Mouse (Mus musculus) liver, embryonic 16.5 days (tissue): ENCODE results near the gene Tspan18. TPM values are rescaled to one million over a fixed set of nuclear protein-coding genes. Genes with fewer than 3 reads are reported as not detected.

Experiments used
- ATAC-seq: fragments of 200-750 bp; cut with Nextera tagmentation; 2 replicates; pipeline ENCODE4 v1.8.0; 2017; ENCODE audit warnings: low read depth, mild to moderate bottlenecking, moderate number of reproducible peaks, moderate library complexity
- H3K27ac ChIP-seq: fragments of 300-500 bp; sonication (generic); 2 replicates; pipeline ENCODE4 v1.5.1; 2014; ENCODE audit warnings: mild to moderate bottlenecking, low read length
- H3K27me3 ChIP-seq: fragments of 300-500 bp; sonication (generic); 2 replicates; pipeline ENCODE4 v1.6.1; 2014; ENCODE audit warnings: low read depth, low read length, mixed read lengths; ENCODE audit not compliant: control insufficient read depth, insufficient read depth
- H3K36me3 ChIP-seq: fragments of 300-500 bp; sonication (generic); 2 replicates; pipeline ENCODE4 v1.6.1; 2014; ENCODE audit warnings: mild to moderate bottlenecking; ENCODE audit not compliant: control insufficient read depth, insufficient read depth
- H3K4me1 ChIP-seq: fragments of 300-500 bp; sonication (generic); 2 replicates; pipeline ENCODE4 v1.6.1; 2014; ENCODE audit warnings: low read depth, low read length, mixed read lengths; ENCODE audit not compliant: control insufficient read depth
- H3K4me2 ChIP-seq: fragments of 300-500 bp; sonication (generic); 2 replicates; pipeline ENCODE4 v1.6.1; 2014; ENCODE audit warnings: low read depth, low read length, mixed read lengths
- H3K4me3 ChIP-seq: fragments of 300-500 bp; sonication (generic); 2 replicates; pipeline ENCODE4 v1.5.1; 2014; ENCODE audit warnings: low read depth, mild to moderate bottlenecking, low read length
- H3K9ac ChIP-seq: fragments of 300-500 bp; sonication (generic); 2 replicates; pipeline ENCODE4 v1.6.1; 2014; ENCODE audit warnings: low read depth, low read length
- H3K9me3 ChIP-seq: fragments of 300-500 bp; sonication (generic); replicated peaks from 2 replicates; pipeline ENCODE4 v1.6.1; 2016; ENCODE audit warnings: low read length; ENCODE audit not compliant: control insufficient read depth
- WGBS: fragments of 180-500 bp; shearing (Covaris S2); extraction: QIAGEN DNeasy Blood & Tissue Kit; methylation state at CpG from one replicate; pipeline ENCODE4 v1.1.7; 2014; ENCODE audit not compliant: insufficient replicate concordance; 5-methylcytosine and 5-hydroxymethylcytosine counted together
- polyA plus RNA-seq: library from polyadenylated mRNA; unstranded; fragments of >200 nt; fragmentation: Nextera tagmentation; extraction: Ambion mirVana; gene quantifications from 2 replicates; pipeline ENCODE4 v1.2.1, GENCODE M21; 2015

Tspan18 gene
- polyA plus RNA-seq, 1 experiment from 2014 or later: 2.0 TPM

DNA sequence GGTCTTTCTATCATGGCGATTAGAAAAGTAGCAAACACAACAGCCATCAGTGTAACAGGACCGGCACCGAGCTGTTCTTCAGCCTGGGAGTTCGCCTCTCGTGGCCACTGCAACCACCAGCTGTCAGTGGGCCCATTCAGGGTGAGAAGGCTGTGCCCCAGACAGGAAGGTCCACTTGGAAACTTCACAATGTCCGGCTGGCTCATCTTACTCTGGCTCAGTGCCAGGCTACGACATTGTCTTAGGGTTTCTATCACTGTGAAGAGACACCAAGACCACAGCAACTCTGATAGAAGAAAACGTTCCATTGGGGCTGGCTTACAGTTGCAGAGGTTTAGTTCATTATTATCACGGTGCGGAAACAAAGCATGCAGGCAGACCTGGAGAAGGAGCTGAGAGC is 45.1 kb downstream of the Tspan18 start:
- Histone ChIP-seq H3K4me3 (no peak overlapping the region), H3K4me2 (no peak overlapping the region), H3K4me1 (no peaks in the 10 kb centered on the region; the same call in 1 of the 2 replicates), H3K36me3 (no peaks in the 10 kb centered on the region), H3K27me3 (no peaks in the 10 kb centered on the region), H3K9me3 (no peaks in the 10 kb centered on the region), H3K9ac (no peak overlapping the region), H3K27ac (no peak overlapping the region)
- ATAC-seq: no peak
- WGBS: 61% methylated on average over 10 of the region's 10 CpGs

DNA sequence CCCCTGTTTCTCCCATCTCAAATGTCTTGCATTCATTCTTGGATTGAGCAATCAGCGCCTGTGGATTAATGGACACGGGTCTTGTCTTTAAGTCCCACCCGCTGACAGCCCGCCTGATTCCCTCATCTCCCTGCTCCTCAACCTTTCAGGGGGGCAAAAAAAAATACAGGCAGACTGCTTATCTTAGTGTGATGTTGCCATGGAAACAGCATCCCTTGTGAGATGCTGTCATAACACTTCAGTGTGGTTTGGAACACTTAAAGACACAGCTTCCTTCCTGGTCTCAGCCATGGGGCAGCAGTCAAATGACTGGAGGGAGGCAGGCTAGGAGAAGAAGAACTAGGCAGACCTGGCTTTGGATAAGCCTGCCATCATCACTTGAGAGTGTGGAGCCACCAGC is 47.0 kb downstream of the Tspan18 start:
- H3K4me1 ChIP-seq: no peaks in the 10 kb centered on the region; the same call in 1 of the 2 replicates
- no peaks in the 10 kb centered on the region for H3K36me3 ChIP-seq
- H3K9ac ChIP-seq: no peak overlapping the region
- H3K9me3 ChIP-seq: no peaks in the 10 kb centered on the region
- no peak overlapping the region for H3K27ac ChIP-seq
- no peak overlapping the region for H3K4me2 ChIP-seq
- WGBS: 55% methylated on average over 4 of the region's 4 CpGs
- ATAC-seq: no peak
- H3K27me3 ChIP-seq: no peaks in the 10 kb centered on the region
- no peak overlapping the region for H3K4me3 ChIP-seq

DNA sequence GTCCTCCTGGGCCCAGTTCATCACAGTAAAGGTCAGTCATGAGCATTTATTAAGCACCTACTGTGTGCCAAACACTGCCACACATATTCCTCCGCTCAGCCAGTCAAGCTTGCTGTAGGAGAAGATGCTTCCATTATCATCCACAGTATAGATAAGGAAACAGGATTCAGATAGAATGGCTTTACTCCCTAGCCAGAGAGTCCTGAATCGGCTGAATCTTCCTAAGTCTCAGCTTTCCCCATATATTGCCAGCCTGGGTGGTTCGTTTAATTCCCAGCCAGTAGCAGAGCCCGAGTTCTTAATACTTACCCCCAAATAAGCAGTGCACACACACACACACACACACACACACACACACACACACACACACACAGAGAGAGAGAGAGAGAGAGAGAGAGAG is 47.6 kb downstream of the Tspan18 start:
- Histone ChIP-seq H3K9ac (no peak overlapping the region), H3K4me2 (no peak overlapping the region), H3K27me3 (no peaks in the 10 kb centered on the region), H3K4me3 (no peak overlapping the region), H3K9me3 (no peaks in the 10 kb centered on the region), H3K36me3 (no peaks in the 10 kb centered on the region), H3K4me1 (no peaks in the 10 kb centered on the region; the same call in 1 of the 2 replicates), H3K27ac (no peak overlapping the region)
- no peak for ATAC-seq
- WGBS: 44% methylated on average over 4 of the region's 4 CpGs

DNA sequence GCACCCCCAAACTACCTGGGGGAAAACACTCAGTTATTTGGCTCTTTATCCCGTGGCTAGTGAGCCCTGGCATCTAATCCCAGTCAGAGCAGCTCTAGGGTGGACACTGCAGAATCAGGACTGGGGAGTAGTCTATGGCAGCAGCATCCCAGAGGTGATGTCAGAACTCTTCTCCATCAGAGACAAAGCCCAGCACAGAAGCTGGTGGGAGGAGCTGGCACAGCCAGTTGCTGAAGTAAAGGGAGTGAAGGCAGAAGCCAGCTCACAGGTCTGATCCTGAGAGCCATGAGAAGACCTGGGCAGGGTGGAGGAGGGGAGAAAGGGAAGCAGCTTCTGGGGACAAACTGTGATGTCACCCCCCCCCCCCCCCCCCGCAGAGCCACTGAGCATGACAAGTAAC is 48.0 kb downstream of the Tspan18 start:
- no peak overlapping the region for H3K9ac ChIP-seq
- 9% methylated on average over 1 of the region's 2 CpGs for WGBS

DNA sequence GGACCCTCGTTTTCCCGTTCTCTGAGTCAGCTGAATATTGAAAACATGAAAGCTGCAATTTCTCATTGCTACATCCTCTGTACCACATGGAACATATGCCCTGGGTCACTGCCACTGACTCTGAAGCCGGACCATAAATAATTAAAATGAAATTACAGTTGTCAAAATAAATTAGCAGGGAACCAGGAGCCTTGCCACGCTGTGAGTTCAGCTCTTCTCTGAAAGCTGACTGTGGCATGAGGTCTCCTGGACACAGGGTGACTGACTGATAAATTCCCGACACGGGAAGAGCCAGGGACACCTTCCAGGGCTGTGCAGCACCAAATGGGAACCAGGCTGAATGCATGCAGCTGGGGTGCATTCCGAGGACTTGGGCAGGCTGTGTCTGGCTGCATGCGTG is 48.5 kb downstream of the Tspan18 start:
- Histone ChIP-seq H3K36me3 (no peaks in the 10 kb centered on the region), H3K27ac (no peak overlapping the region), H3K9me3 (no peaks in the 10 kb centered on the region), H3K4me2 (no peak overlapping the region), H3K4me1 (no peaks in the 10 kb centered on the region; the same call in 1 of the 2 replicates), H3K9ac (no peak overlapping the region), H3K4me3 (no peak overlapping the region), H3K27me3 (no peaks in the 10 kb centered on the region)
- ATAC-seq: no peak
- WGBS: 62% methylated on average over 8 of the region's 8 CpGs

More for the DNA sequence above, 48.0 kb downstream of the Tspan18 start:
- ATAC-seq: no peak
- H3K27ac ChIP-seq: no peak overlapping the region
- no peak overlapping the region for H3K4me2 ChIP-seq
- no peaks in the 10 kb centered on the region for H3K9me3 ChIP-seq
- H3K27me3 ChIP-seq: no peaks in the 10 kb centered on the region
- no peaks in the 10 kb centered on the region; the same call in 1 of the 2 replicates for H3K4me1 ChIP-seq
- no peaks in the 10 kb centered on the region for H3K36me3 ChIP-seq
- H3K4me3 ChIP-seq: no peak overlapping the region

DNA sequence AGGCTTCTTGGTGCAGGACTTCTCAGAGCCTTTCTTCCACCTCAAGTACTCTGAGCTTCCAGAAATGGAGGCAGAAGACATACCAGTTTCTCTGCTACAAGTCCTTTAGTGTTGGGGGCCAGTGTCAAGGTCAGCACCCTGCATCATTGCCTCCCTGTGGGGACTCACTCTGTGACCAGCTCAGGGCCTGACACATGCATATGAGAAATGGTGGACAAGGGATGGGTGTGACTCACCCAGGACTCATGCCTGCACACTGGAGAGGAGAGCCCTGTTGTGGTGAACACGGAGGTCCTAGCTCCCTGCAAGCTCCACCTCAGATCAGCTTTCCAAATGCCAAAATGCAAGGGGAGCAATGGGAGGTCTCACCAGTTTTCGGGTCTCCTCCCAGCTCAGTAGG is 49.7 kb downstream of the Tspan18 start:
- no peak overlapping the region for H3K4me3 ChIP-seq
- no peaks in the 10 kb centered on the region for H3K27me3 ChIP-seq
- H3K4me1 ChIP-seq: no peaks in the 10 kb centered on the region; the same call in 1 of the 2 replicates
- H3K9ac ChIP-seq: no peak overlapping the region
- H3K36me3 ChIP-seq: no peaks in the 10 kb centered on the region
- no peaks in the 10 kb centered on the region for H3K9me3 ChIP-seq
- no peak overlapping the region for H3K27ac ChIP-seq
- ATAC-seq: no peak
- H3K4me2 ChIP-seq: no peak overlapping the region
- 44% methylated on average over 2 of the region's 2 CpGs for WGBS

DNA sequence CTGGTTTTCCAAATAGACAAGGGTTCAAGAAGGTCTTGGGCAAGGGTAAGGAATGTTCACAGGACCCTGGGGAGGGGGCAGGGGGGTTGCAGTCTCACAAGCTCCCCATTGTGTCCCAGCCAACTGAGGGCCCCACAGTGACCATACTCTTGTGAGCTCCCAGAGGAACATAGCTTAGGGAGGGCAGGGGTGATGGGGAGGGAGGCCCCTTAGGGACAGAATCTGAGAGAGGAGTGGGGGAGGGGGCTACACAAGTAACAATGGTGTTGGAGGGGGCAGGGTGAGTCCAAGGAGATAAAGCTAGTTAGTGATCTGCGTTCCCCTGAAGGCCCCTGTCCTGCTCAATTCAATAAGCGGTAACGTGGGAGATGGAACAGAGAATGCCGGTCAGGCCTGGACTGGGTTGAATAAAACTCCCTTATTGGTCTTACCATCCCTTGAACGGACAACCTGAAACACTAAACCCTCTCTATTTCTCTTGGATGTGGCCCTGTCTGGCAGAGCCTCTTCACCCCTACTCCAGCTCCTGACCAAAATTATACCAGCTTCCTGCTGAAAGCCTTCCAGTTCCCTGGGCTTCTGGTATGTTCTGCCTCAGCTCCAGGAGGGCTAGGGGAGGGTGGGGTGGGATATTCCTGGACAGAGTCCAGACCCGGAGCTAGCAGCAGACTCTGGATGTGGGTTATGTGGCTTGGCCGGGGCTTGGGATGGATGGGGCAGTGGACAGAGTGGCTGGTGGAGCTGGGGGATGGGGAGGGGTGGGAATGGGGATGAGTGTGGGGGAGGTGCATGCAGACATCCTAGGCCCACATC is 50.6 kb downstream of the Tspan18 start:
- Histone ChIP-seq H3K27ac (no peak overlapping the region), H3K4me3 (no peak overlapping the region), H3K4me1 (no peaks in the 10 kb centered on the region; the same call in 1 of the 2 replicates), H3K4me2 (no peak overlapping the region), H3K9ac (no peak overlapping the region), H3K9me3 (no peaks in the 10 kb centered on the region), H3K36me3 (no peaks in the 10 kb centered on the region), H3K27me3 (no peaks in the 10 kb centered on the region)
- ATAC-seq: no peak
- 49% methylated on average over 7 of the region's 7 CpGs for WGBS

DNA sequence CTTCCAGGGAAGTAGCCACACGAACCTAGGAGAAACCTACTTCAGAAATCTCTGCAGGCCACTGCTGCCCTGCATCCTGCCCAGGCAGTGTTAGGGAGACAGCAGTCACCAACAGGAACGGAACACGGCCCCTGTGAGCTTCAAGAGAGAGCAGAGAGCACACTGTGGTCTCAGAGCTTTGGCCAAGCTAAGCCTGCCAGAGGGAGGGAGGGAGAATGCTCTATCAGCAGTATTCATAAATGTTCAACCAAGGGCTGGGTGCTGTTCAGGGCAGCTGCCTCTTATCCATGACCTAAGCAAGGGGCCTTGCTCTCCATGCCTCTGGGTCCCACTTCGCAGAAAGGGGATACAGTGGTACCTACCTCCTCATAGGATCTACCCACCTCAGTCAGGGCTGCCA is 51.7 kb downstream of the Tspan18 start:
- H3K9ac ChIP-seq: no peak overlapping the region
- H3K4me3 ChIP-seq: no peak overlapping the region
- ATAC-seq: no peak
- no peaks in the 10 kb centered on the region; the same call in 1 of the 2 replicates for H3K4me1 ChIP-seq
- no peaks in the 10 kb centered on the region for H3K36me3 ChIP-seq
- H3K9me3 ChIP-seq: no peaks in the 10 kb centered on the region
- H3K27me3 ChIP-seq: no peaks in the 10 kb centered on the region
- no peak overlapping the region for H3K27ac ChIP-seq
- WGBS: 45% methylated on average over 4 of the region's 4 CpGs
- no peak overlapping the region for H3K4me2 ChIP-seq

DNA sequence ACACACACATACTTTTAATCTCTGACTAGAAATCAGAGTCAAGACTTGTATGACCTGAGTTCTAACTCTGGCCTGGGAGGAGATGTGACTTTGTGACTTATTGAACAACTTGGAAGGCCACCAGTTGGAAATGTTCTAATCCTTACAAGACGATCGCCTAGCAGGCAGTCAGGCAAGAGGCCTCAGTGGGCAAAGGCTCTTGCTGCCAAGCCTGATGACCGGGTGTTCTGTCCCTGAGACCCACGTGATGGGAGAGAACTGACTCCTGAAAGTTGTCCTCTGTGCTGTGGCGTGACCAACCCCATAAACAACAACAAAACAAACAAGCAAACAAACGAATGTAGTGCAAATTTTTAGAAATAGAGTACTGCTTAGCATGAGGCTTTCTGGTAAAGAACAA is 52.8 kb downstream of the Tspan18 start:
- ATAC-seq: no peak
- H3K4me3 ChIP-seq: no peak overlapping the region
- H3K27me3 ChIP-seq: no peaks in the 10 kb centered on the region
- no peaks in the 10 kb centered on the region for H3K9me3 ChIP-seq
- 54% methylated on average over 6 of the region's 6 CpGs for WGBS
- no peak overlapping the region for H3K27ac ChIP-seq
- no peak overlapping the region for H3K4me2 ChIP-seq
- no peaks in the 10 kb centered on the region for H3K36me3 ChIP-seq
- H3K9ac ChIP-seq: no peak overlapping the region
- H3K4me1 ChIP-seq: no peaks in the 10 kb centered on the region; the same call in 1 of the 2 replicates
